Mouse (Mus musculus) heart, embryonic 16.5 days (tissue): ENCODE measurements around the gene Hoxb9. TPM values are rescaled to one million over a fixed set of nuclear protein-coding genes. Genes with fewer than 3 reads are reported as not detected.

Source experiments
- ATAC-seq: fragments of 200-750 bp; cut with Nextera tagmentation; replicated peaks from 2 replicates; pipeline ENCODE4 v1.8.0; 2017; ENCODE audit warnings: moderate number of reproducible peaks; ENCODE audit not compliant: insufficient read depth, low FRiP score; ENCODE audit errors: extremely low read depth
- H3K27ac ChIP-seq: fragments of 300-500 bp; sonication (generic); 2 replicates; pipeline ENCODE4 v1.5.1; 2014; ENCODE audit warnings: mild to moderate bottlenecking, low read length, control low read depth, moderate library complexity
- H3K27me3 ChIP-seq: fragments of 300-500 bp; sonication (generic); 2 replicates; pipeline ENCODE4 v1.6.1; 2014; ENCODE audit warnings: low read length, mixed read lengths; ENCODE audit not compliant: control insufficient read depth, insufficient read depth
- H3K36me3 ChIP-seq: fragments of 300-500 bp; sonication (generic); 2 replicates; pipeline ENCODE4 v1.6.1; 2014; ENCODE audit not compliant: control insufficient read depth, insufficient read depth
- H3K4me1 ChIP-seq: fragments of 300-500 bp; sonication (generic); 2 replicates; pipeline ENCODE4 v1.6.1; 2014; ENCODE audit warnings: low read length, mixed read lengths; ENCODE audit not compliant: control insufficient read depth, insufficient read depth
- H3K4me2 ChIP-seq: fragments of 300-500 bp; sonication (generic); 2 replicates; pipeline ENCODE4 v1.6.1; 2014; ENCODE audit warnings: low read depth, mild to moderate bottlenecking, control low read depth, low read length
- H3K4me3 ChIP-seq: fragments of 300-500 bp; sonication (generic); 2 replicates; pipeline ENCODE4 v1.5.1; 2014; ENCODE audit warnings: mild to moderate bottlenecking, control low read depth, low read length
- H3K9ac ChIP-seq: fragments of 300-500 bp; sonication (generic); 2 replicates; pipeline ENCODE4 v1.6.1; 2014; ENCODE audit warnings: low read length, control low read depth
- H3K9me3 ChIP-seq: fragments of 300-500 bp; sonication (generic); replicated peaks from 2 replicates; pipeline ENCODE4 v1.6.1; 2016; ENCODE audit warnings: low read length; ENCODE audit not compliant: control insufficient read depth
- WGBS: fragments of 180-500 bp; shearing (Covaris S2); extraction: QIAGEN DNeasy Blood & Tissue Kit; methylation state at CpG from one replicate; pipeline ENCODE4 v1.1.7; 2014; 5-methylcytosine and 5-hydroxymethylcytosine counted together
- polyA plus RNA-seq: library from polyadenylated mRNA; unstranded; fragments of >200 nt; fragmentation: Nextera tagmentation; extraction: Ambion mirVana; gene quantifications from 2 replicates; pipeline ENCODE4 v1.2.1, GENCODE M21; 2015

The Hoxb9 gene
- 0.10 TPM in 1 of 2 replicates, not detected in the other for polyA plus RNA-seq

DNA sequence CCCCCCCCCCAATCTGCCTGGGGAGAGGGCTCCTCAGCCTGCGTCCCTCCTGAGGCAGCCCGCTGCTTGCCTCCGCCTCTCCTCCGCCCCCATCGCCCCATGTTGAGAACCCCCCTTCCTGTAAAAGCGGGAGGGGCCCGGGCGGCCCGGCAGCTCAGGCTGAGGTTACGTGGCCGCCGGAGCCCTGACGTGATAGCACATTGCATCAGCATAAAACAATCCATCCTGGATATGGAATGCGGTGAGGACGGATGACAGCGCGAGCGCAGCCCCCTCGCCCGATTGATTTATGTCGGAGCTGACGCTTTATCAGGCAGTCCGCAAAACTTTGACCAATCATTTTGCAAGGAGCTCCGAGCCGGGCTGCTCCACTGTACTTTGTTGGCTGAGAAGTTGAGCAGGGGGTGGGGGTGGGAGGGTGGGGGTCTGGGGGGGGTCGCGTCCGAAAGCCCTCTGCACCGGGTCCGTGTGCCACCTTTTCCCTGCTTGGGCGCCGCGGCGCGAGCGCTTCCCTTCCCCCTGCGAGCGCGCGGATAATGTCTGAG is at the start of gene Hoxb9:
TSS of gene Hoxb9 (plus strand) at position 462 of the 545 bp plus-strand sequence.
- H3K9me3 ChIP-seq = no peaks in the 10 kb centered on the region
- peaks cover 96% of the 10 kb centered on the region for H3K27me3 ChIP-seq
- H3K4me2 ChIP-seq = peak within 1 kb of the TSS; percentile 42; the same call in 1 of the 2 replicates
- H3K4me1 ChIP-seq = 0 out of 2 replicates have a peak, but pooled peaks cover 2% of the 10 kb centered on the region
- 1% methylated on average over 40 of the region's 40 CpGs for WGBS
- H3K9ac ChIP-seq = no peak within 1 kb of the TSS
- no peaks in the 10 kb centered on the region for H3K36me3 ChIP-seq
- no peak within 1 kb of the TSS for H3K27ac ChIP-seq
- H3K4me3 ChIP-seq = peak within 1 kb of the TSS; percentile 24
- no peak for ATAC-seq

DNA sequence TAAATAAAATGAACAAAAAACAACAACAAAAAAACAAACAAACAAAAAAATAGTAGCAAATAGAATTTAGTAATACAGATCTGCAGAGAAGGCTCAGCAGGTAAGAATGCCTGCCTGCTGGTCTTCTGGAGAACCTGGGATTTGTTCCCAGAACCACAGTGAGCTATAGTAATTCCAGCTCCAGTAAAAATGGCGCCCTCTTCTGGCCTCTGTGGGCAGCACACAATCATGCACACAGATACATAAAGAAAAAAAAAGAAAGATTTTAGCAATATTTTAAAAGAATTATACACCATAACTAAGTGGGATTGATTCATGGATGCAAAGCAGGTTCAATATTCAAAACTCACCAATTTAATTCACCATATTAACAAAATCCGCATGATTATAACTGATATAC is 47.4 kb upstream of the Hoxb9 start:
- peaks cover 4% of the 10 kb centered on the region; the same call in 1 of the 2 replicates for H3K27me3 ChIP-seq
- 31% methylated on average over 2 of the region's 2 CpGs for WGBS
- no peak for ATAC-seq

DNA sequence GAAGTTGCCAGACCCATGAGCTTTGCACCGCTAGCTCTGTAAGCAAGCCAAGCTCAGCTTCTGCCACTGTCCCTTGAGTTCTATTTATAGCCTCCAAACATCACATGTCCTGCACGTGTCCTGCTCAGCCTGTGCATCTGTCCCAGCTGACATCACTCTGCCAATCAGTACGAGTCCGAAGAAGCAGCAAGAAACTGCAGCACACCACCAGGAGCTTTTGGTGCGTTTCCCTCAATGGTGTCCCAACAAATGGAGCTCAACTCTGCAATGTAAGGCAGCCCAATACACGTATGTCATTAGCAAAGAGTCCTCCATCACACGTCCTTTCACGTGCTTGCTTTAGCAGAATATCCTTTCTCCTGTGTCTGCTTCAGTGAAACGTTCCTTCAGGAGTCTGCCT is 43.6 kb upstream of the Hoxb9 start:
- no peak for ATAC-seq
- H3K9me3 ChIP-seq = peaks cover 4% of the 10 kb centered on the region; the same call in 1 of the 2 replicates
- H3K4me2 ChIP-seq = no peak overlapping the region
- no peak overlapping the region for H3K27ac ChIP-seq
- H3K4me1 ChIP-seq = no peaks in the 10 kb centered on the region
- H3K27me3 ChIP-seq = peaks cover 9% of the 10 kb centered on the region; the same call in 1 of the 2 replicates
- 66% methylated on average over 9 of the region's 9 CpGs for WGBS
- H3K4me3 ChIP-seq = no peak overlapping the region
- H3K36me3 ChIP-seq = no peaks in the 10 kb centered on the region
- no peak overlapping the region for H3K9ac ChIP-seq

More for the DNA sequence above, 47.4 kb upstream of the Hoxb9 start:
- H3K9me3 ChIP-seq = peaks cover 9% of the 10 kb centered on the region
- H3K4me1 ChIP-seq = no peaks in the 10 kb centered on the region
- no peak overlapping the region for H3K9ac ChIP-seq
- H3K4me2 ChIP-seq = no peak overlapping the region
- no peak overlapping the region for H3K27ac ChIP-seq
- no peaks in the 10 kb centered on the region for H3K36me3 ChIP-seq
- H3K4me3 ChIP-seq = no peak overlapping the region

DNA sequence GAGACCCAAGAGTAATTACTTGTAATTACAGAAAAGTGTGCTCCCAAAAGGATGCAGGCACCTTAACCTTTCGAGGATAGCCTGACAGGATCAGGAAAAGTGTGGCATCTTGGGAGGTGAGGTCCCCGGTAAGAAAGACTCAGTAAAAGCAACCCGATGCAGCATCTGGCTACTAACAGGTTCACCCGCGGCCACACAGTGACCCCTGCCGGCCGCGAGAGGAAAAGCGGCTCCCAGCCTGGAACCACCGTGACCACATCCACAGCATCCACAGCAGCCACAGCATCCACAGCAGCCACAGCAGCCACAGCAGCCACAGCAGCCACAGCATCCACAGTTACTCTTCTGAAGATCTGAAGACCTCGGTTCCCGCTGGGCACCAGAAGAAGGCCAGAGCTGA is 36.4 kb upstream of the Hoxb9 start:
- no peaks in the 10 kb centered on the region for H3K36me3 ChIP-seq
- H3K4me1 ChIP-seq = no peaks in the 10 kb centered on the region
- no peak overlapping the region for H3K27ac ChIP-seq
- WGBS = under 1% methylated on average over 12 of the region's 12 CpGs
- no peak for ATAC-seq
- H3K4me3 ChIP-seq = no peak overlapping the region
- H3K9me3 ChIP-seq = 0 out of 2 replicates have a peak, but pooled peaks cover 3% of the 10 kb centered on the region
- H3K27me3 ChIP-seq = peaks cover 45% of the 10 kb centered on the region
- H3K4me2 ChIP-seq = no peak overlapping the region
- H3K9ac ChIP-seq = no peak overlapping the region

DNA sequence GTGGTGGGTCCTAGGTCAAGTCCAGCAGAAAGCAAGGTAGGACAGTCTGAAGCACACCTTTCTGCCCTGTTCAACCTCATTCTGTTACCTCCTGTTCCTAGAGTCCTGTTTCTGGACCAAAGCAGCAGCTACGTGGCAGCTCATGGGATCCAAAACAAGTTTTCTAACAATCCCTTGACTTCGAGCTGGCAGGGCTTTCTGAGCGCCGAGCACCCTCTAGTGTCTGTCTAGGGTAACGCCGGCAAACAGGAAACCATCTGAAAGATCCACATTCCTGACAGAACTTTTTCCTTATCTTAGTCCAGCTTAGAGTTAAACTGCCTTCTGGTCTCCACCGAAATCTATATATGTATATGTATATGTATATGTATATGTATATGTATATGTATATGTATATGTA is 31.0 kb upstream of the Hoxb9 start:
- peaks cover 35% of the 10 kb centered on the region for H3K27me3 ChIP-seq
- no peaks in the 10 kb centered on the region for H3K36me3 ChIP-seq
- no peaks in the 10 kb centered on the region for H3K4me1 ChIP-seq
- H3K4me2 ChIP-seq = no peak overlapping the region
- H3K27ac ChIP-seq = no peak overlapping the region
- 0 out of 2 replicates have a peak, but pooled peaks cover 3% of the 10 kb centered on the region for H3K9me3 ChIP-seq
- WGBS = 3% methylated on average over 7 of the region's 7 CpGs
- H3K4me3 ChIP-seq = no peak overlapping the region
- no peak overlapping the region for H3K9ac ChIP-seq
- ATAC-seq = no peak

DNA sequence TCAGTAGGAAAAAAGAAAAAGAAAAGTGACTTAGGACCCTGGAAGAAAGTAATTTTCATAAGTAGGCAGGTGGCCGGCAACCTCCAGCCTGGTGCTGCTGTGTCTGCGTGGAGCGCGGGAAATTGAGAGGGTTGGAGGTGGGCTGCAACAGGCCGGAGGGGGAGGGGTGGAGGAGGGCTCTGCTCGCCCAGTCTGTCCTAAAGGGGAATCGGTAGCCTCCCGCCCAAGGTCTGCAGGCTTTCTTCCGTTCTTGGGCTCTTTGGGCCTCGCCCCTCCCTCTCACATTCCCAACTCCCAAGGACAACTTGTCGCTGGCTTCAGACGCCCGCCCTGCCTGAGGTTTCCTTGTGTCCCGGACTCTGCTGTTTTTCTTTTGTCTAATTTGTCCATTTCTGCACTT is 20.4 kb upstream of the Hoxb9 start:
- Histone ChIP-seq H3K27ac (no peak overlapping the region), H3K27me3 (peaks cover 82% of the 10 kb centered on the region), H3K4me3 (no peak overlapping the region), H3K9me3 (peaks cover 10% of the 10 kb centered on the region), H3K36me3 (no peaks in the 10 kb centered on the region), H3K4me2 (no peak overlapping the region), H3K4me1 (no peaks in the 10 kb centered on the region), H3K9ac (no peak overlapping the region)
- WGBS = under 1% methylated on average over 14 of the region's 14 CpGs
- no peak for ATAC-seq

DNA sequence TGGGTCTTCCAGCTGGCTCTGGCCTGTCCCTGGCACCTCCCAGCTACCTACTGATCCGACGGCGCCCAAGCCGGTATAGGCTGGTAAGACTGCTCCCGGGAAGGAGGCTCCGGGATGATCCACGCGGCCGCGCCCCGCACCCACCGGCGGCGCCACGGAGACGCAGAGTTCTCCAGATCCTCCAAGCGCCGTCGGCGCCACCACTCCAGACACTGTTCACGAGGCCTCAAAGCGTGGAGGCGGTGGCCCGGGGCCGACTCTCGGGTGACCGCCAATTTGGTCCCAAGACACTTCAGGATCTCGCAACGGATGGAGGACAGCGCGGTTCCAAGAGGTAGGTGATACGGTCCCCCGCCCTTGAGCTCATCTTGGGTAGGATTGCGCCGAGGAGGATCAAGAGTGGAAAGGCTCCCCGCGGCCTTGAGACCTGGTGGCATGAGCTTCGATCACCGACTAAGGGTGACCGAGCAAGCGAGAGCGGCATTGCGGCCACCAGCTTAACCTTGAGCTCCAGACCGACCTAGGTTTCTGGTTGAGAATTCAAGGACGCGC is 19.7 kb upstream of the Hoxb9 start:
- Histone ChIP-seq H3K4me3 (no peak overlapping the region), H3K9ac (no peak overlapping the region), H3K27ac (no peak overlapping the region), H3K4me2 (no peak overlapping the region), H3K4me1 (no peaks in the 10 kb centered on the region), H3K27me3 (peaks cover 85% of the 10 kb centered on the region), H3K9me3 (peaks cover 10% of the 10 kb centered on the region), H3K36me3 (no peaks in the 10 kb centered on the region)
- WGBS = 2% methylated on average over 46 of the region's 46 CpGs
- ATAC-seq = no peak

DNA sequence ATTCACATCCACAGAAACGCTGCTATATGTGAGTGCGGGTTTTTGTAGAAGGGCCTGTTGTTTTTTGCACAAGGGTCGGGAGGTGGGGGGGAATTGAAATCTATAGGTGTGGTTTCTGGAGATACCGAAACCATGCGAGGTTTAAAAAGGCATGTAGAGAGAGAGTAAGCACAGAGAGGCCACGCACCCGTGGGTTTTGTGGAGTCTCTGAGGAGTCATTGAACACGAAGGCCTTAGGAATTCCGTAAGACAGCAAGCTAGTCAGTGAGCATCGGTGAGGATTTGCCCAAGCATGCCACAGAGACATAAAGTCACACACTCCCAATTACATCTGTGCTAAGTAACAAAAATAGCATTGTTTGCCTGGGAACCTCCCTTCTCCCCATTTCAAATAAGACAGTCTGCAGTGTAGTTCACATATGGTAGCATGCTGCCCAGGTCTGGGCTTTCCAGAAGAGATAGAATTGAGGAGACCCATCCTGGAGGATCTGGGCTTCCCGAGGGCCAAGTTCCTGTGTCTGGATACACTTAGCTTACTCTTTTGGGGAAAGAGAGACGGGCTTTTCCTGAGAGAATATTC is 18.6 kb upstream of the Hoxb9 start:
- Histone ChIP-seq H3K9me3 (peaks cover 10% of the 10 kb centered on the region), H3K4me3 (no peak overlapping the region), H3K4me1 (no peaks in the 10 kb centered on the region), H3K4me2 (no peak overlapping the region), H3K36me3 (no peaks in the 10 kb centered on the region), H3K27me3 (peaks cover 91% of the 10 kb centered on the region), H3K27ac (no peak overlapping the region), H3K9ac (no peak overlapping the region)
- ATAC-seq = no peak
- WGBS = 6% methylated on average over 12 of the region's 12 CpGs

DNA sequence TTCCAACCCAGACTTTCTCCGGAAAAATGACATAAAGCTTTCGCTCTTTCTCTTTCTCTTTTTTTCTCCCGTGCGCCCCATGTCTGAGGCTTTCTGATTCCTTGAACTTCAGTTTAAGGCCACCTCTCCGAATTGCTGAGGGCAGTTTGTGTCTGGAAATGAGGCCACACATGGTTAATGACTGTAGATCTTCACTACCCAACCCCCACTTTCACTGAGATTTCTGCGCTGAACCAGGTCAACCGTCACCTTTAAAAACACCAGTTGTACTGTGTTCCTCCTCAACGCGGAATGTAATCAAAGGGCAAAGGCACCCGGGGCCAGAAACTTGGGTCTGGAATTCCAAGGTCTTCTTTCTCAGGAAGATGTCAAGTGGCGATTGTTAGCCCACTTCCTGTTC is 17.0 kb upstream of the Hoxb9 start:
- H3K36me3 ChIP-seq = no peaks in the 10 kb centered on the region
- no peak overlapping the region for H3K4me2 ChIP-seq
- peaks cover 10% of the 10 kb centered on the region for H3K9me3 ChIP-seq
- H3K27ac ChIP-seq = no peak overlapping the region
- H3K27me3 ChIP-seq = peaks cover 98% of the 10 kb centered on the region
- ATAC-seq = no peak
- no peak overlapping the region for H3K4me3 ChIP-seq
- no peak overlapping the region for H3K9ac ChIP-seq
- no peaks in the 10 kb centered on the region for H3K4me1 ChIP-seq
- WGBS = 1% methylated on average over 11 of the region's 11 CpGs
